Mouse (Mus musculus) megakaryocyte, embryonic 14.5 days (primary cell): Measurements from ENCODE around the gene Ubn1.

Experiments used
- FLI1 ChIP-seq: IDR thresholded peaks from 2 replicates; pipeline ENCODE4 v1.6.1; 2012; ENCODE audit warnings: low read length, inconsistent platforms, mixed read lengths
- GATA1 ChIP-seq: IDR thresholded peaks from 3 replicates; pipeline ENCODE4 v1.6.1; 2012; ENCODE audit warnings: mixed read lengths, low read length, inconsistent platforms, borderline replicate concordance

DNA sequence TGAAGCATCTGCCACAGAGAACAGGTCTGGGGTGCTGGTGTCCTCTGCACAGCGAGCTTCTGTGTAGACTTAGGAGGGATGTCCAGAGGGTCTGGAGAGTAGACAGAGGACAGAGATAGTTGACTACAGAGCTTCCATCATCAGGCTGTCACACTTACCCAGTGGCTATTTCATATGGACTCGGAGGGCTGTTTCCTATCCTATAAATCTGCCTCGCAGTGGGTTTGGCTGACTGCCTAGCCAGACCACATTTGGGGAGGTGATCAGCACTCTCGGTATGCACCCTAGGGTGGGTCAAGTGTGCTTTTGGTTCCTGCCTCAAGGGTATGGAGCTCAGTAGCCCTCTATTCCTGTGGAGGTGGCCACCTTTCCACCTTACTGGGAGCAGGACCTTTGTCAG is 35.3 kb downstream of the Ubn1 start:
- TF ChIP-seq GATA1 (no peak), FLI1 (no peak)
